In genomic region chr4:136284891-136285290, GRCm38 (mm10) we compare ENCODE assay signal across 8 mouse cellular contexts. TPM values are rescaled to one million over a fixed set of nuclear protein-coding genes. Genes with fewer than 3 reads are reported as not detected.
A peak's percentile ranks its signal among the peaks of the same experiment; 100 is the strongest.
DNase-seq lines count a peak whose midpoint lies in the region; ATAC-seq and TF ChIP-seq lines count a peak whose summit lies in the region.

No protein-coding gene starts in this region.

- TF ChIP-seq CTCF in bone marrow macrophage, adult 2 months (IDR thresholded peaks at IDR 0.05; ENCODE audit: low read depth, low read length), result no peak

- 14% methylated on average over 6 of the region's 6 CpGs for WGBS in forebrain, embryonic 14.5 days
- WGBS in limb, embryonic 12.5 days, result 44% methylated on average over 6 of the region's 6 CpGs

- no peak for TF ChIP-seq POLR2A in bone marrow macrophage, adult 2 months (IDR thresholded peaks at IDR 0.05; ENCODE audit: borderline replicate concordance, low read depth, low read length)

- H3K36me3 ChIP-seq in forebrain, embryonic 14.5 days (ENCODE audit: control insufficient read depth, insufficient read depth, low read length), result peaks cover 27% of the 10 kb centered on the region
- H3K36me3 ChIP-seq in limb, embryonic 12.5 days, result peaks cover 28% of the 10 kb centered on the region

- peak; percentile 13; the same call in 1 of the 2 replicates for ATAC-seq in forebrain, embryonic 14.5 days
- no peak; the same call in 1 of the 2 replicates for ATAC-seq in limb, embryonic 12.5 days (ENCODE audit: insufficient number of reproducible peaks, insufficient read depth, low FRiP score, low TSS enrichment, low read depth)

- peak overlapping the region; percentile 91 for H3K4me2 ChIP-seq in forebrain, embryonic 14.5 days (ENCODE audit: low read length)
- peak overlapping the region; percentile 82 for H3K4me2 ChIP-seq in limb, embryonic 12.5 days

- H3K27me3 ChIP-seq in forebrain, embryonic 14.5 days (replicated peaks; ENCODE audit: control insufficient read depth, insufficient read depth, low read length), result peaks cover 16% of the 10 kb centered on the region
- peaks cover 17% of the 10 kb centered on the region for H3K27me3 ChIP-seq in limb, embryonic 12.5 days

- H3K9me3 ChIP-seq in forebrain, embryonic 14.5 days (replicated peaks; ENCODE audit: control insufficient read depth, low read length), result 0 out of 2 replicates have a peak, but pooled peaks cover 3% of the 10 kb centered on the region
- peaks cover 4% of the 10 kb centered on the region for H3K9me3 ChIP-seq in limb, embryonic 12.5 days

- H3K4me3 ChIP-seq in bone marrow macrophage, adult 2 months (ENCODE audit: insufficient read depth, low read length), result peak overlapping the region; percentile 77
- peak overlapping the region; percentile 59 for H3K4me3 ChIP-seq in forebrain, embryonic 14.5 days (ENCODE audit: low read depth, low read length)
- peak overlapping the region; percentile 70 for H3K4me3 ChIP-seq in limb, embryonic 12.5 days (replicated peaks)

- H3K9ac ChIP-seq in forebrain, embryonic 14.5 days (ENCODE audit: low read length), result peak overlapping the region; percentile 84
- peak overlapping the region; percentile 78 for H3K9ac ChIP-seq in limb, embryonic 12.5 days (replicated peaks)

- peak overlapping the region; percentile 75 for H3K27ac ChIP-seq in bone marrow macrophage, adult 2 months (ENCODE audit: insufficient read depth, low read depth, low read length)
- H3K27ac ChIP-seq in forebrain, embryonic 14.5 days (ENCODE audit: low read depth, low read length), result peak overlapping the region; percentile 95
- H3K27ac ChIP-seq in limb, embryonic 12.5 days, result peak overlapping the region; percentile 91

- peaks cover 16% of the 10 kb centered on the region for H3K4me1 ChIP-seq in bone marrow macrophage, adult 2 months (ENCODE audit: control insufficient read depth, insufficient read depth, low read length)
- H3K4me1 ChIP-seq in forebrain, embryonic 14.5 days (ENCODE audit: control insufficient read depth, insufficient read depth, low read length), result peaks cover 29% of the 10 kb centered on the region
- H3K4me1 ChIP-seq in limb, embryonic 12.5 days (replicated peaks), result peaks cover 37% of the 10 kb centered on the region

- DNase-seq in kidney, adult 11 months, result peak; percentile 21
- DNase-seq in kidney, postnatal 14 days, result no peak
- DNase-seq in forebrain, embryonic 14.5 days (ENCODE audit: low spot score), result no peak
- DNase-seq in neural tube, embryonic 10.5 days (ENCODE audit: extremely low spot score, low spot score), result peak; percentile 22
- DNase-seq in natural killer cell, adult 2 months (ENCODE audit: low spot score in 2 of 2), result no peak
- DNase-seq in adipocyte (ENCODE audit: low spot score), result no peak

RNA-seq across cellular contexts. Expression of gene Zfp46, which starts 0.4 kb away (rescaled TPM):
- 7.8 and 8.0 TPM in 2 replicates for polyA plus RNA-seq in bone marrow macrophage, adult 2 months (2012; ENCODE audit: insufficient read depth, insufficient read length, missing spikeins)
- 34.4 and 39.7 TPM in 2 replicates for polyA plus RNA-seq in forebrain, embryonic 14.5 days (2014; fragmentation: Nextera tagmentation; extraction: Ambion mirVana)
- 25.4 and 25.6 TPM in 2 replicates for polyA plus RNA-seq in limb, embryonic 12.5 days (2016; fragmentation: Nextera tagmentation; extraction: Ambion mirVana)

RNA-seq across cellular contexts. Expression of gene Hnrnpr, which starts 25.9 kb away (rescaled TPM):
- 57.9 and 62.2 TPM in 2 replicates for polyA plus RNA-seq in bone marrow macrophage, adult 2 months (2012; ENCODE audit: insufficient read depth, insufficient read length, missing spikeins)
- polyA plus RNA-seq in forebrain, embryonic 14.5 days (2014; fragmentation: Nextera tagmentation; extraction: Ambion mirVana), result 195 and 201 TPM in 2 replicates
- 252 and 268 TPM in 2 replicates for polyA plus RNA-seq in limb, embryonic 12.5 days (2016; fragmentation: Nextera tagmentation; extraction: Ambion mirVana)

RNA-seq across cellular contexts. Expression of gene Tcea3, which starts 37.4 kb away (rescaled TPM):
- polyA plus RNA-seq in bone marrow macrophage, adult 2 months (2012; ENCODE audit: insufficient read depth, insufficient read length, missing spikeins), result 6.9 and 7.8 TPM in 2 replicates
- 0.60 and 1.2 TPM in 2 replicates for polyA plus RNA-seq in forebrain, embryonic 14.5 days (2014; fragmentation: Nextera tagmentation; extraction: Ambion mirVana)
- polyA plus RNA-seq in limb, embryonic 12.5 days (2016; fragmentation: Nextera tagmentation; extraction: Ambion mirVana), result 5.0 and 5.2 TPM in 2 replicates

Comparison
In these comparisons a context has a peak if more than half of its experiments do, and no peak if none do; other contexts are left out.
1. DNase-seq: peak in kidney, adult 11 months (single experiment) and neural tube, embryonic 10.5 days (single experiment); none in kidney, postnatal 14 days (single experiment), forebrain, embryonic 14.5 days (single experiment), natural killer cell, adult 2 months (0 of 2) and adipocyte (single experiment).
2. Peak in every context shown above with its lines, with median percentiles within 50 percentile points of each other: H3K27ac ChIP-seq and H3K4me3 ChIP-seq.